Mouse (Mus musculus) embryonic fibroblast, embryonic 13.5 days (primary cell): Measurements from ENCODE around the gene Ccdc155.

ENCODE experiments used
- CTCF ChIP-seq: IDR thresholded peaks from 2 replicates; pipeline ENCODE4 v1.5.1; 2011; ENCODE audit warnings: mild to moderate bottlenecking, control low read depth, low read length, moderate library complexity, borderline replicate concordance; ENCODE audit not compliant: insufficient read depth
- POLR2A ChIP-seq: IDR thresholded peaks from 2 replicates; pipeline ENCODE4 v1.6.1; 2011; ENCODE audit warnings: low read depth, mild to moderate bottlenecking, control low read depth, low read length, moderate library complexity

DNA sequence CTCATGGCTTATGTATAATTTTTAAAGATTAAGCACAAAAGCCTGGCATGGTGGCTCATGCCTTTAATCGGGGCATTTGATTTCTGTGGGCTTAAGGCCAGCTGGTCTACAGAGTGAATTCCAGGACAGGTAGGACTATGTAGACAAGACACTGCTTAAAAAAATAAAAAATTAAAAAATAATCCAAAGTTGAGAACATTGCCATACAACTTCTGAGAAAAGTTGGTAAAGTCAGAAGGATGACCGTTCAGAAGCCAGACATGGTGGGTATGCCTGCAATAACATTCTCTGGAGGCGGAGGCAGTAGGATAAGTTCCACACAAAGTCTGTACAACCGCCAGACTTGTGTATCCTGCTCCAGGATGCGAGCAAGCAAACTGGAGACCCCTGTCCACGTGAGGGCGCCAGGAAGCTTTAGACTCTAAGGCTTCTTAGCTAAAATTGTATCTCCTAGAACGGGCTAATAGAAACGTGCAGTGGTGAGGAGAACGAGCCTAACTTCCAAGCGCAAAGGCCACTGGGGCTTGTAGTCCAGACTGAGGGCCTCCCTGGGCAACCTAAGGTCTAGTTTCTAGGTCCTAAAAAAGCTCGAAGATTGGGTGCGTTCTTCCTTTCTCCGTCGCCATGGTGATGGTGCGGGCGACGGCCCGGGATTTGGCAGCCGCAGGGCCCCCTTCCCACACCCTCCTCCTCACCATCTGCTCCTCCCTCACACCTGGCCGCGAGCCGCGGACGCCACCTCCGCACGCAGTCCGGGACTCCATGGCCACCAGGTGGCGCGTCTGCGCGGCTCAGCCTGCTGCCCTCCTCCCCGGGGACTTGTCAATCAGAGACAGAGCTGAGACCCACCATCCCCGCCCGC lies 42.8 kb downstream of the Ccdc155 start:
- TF ChIP-seq CTCF (peak; percentile 96), POLR2A (no peak)
